Mouse (Mus musculus): Measurements from ENCODE around the gene Abcc3.

- TF ChIP-seq USF1 (IDR thresholded peaks at IDR 0.05; ENCODE audit: low read depth) (no peak), POLR2A (IDR thresholded peaks at IDR 0.05; ENCODE audit: insufficient read length, low read depth) (no peak), REST (IDR thresholded peaks at IDR 0.05; ENCODE audit: insufficient read depth, insufficient read length) (no peak), POLR2AphosphoS2 (IDR thresholded peaks at IDR 0.05; ENCODE audit: insufficient read length, low read depth) (no peak), TCF12 (IDR thresholded peaks at IDR 0.05; ENCODE audit: insufficient read depth, poor library complexity, severe bottlenecking) (no peak), TCF3 (IDR thresholded peaks at IDR 0.05; ENCODE audit: insufficient read length, low read depth) (no peak), E2F4 (IDR thresholded peaks at IDR 0.05; ENCODE audit: insufficient read depth) (no peak), MAX (IDR thresholded peaks at IDR 0.05; ENCODE audit: low read depth) (no peak), MYOD1 (IDR thresholded peaks at IDR 0.05; ENCODE audit: control insufficient read depth in 1 of 3, insufficient read length in 2 of 3, low read depth in 2 of 3) (no peak), CEBPB (IDR thresholded peaks at IDR 0.05; ENCODE audit: insufficient read depth, poor library complexity, severe bottlenecking) (no peak), SRF (IDR thresholded peaks at IDR 0.05; ENCODE audit: control insufficient read depth, insufficient read length, low read depth) (no peak)
Observed at GRCm38 (mm10) chr11:94419004-94419727, 26.4 kb upstream of the Abcc3 start.
